Mouse (Mus musculus) testis, adult 2 months (tissue): Measurements from ENCODE around the gene 5031439G07Rik.

ENCODE experiments used
- CTCF ChIP-seq: fragments of 200-500 bp; IDR thresholded peaks from 2 replicates; pipeline ENCODE4 v1.5.1; 2012; ENCODE audit warnings: low read depth, mild to moderate bottlenecking, inconsistent platforms, low read length, moderate library complexity; ENCODE audit not compliant: control insufficient read depth, insufficient read depth, insufficient replicate concordance
- POLR2A ChIP-seq: fragments of 200-500 bp; IDR thresholded peaks from 2 replicates; pipeline ENCODE4 v1.6.1; 2012; ENCODE audit warnings: low read depth, mild to moderate bottlenecking, inconsistent platforms, low read length, moderate library complexity; ENCODE audit not compliant: control insufficient read depth

DNA sequence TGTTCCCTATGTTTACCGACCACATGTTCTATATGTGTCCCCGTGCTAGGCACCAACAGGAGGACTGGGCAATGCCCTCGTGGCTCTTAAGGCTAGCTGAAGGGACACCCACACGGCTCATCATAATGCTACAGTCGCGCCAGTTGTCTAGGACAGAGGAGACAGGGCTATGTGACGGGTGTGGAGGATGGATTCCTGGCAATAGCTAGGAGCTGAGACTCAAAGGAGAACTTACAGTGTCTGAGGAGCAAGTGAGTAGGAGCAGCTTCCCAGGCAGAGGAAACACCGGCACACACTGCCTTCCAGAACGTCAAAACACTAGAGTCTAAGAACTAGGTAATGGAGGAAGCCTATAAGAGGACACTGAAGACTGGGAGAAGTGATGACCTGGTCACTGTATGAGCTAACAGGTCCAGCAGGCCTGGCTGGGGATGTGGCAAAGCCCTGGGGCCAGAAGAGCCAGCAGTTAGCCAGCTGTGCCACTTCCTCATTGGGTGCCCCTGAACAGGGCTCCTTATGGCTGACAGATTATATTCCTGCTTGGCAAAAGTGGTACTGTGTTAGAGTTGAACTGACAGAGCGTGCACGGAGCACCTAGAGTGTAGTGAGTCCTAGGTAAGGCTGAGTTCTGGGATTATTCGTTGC is 2.7 kb downstream of the 5031439G07Rik start:
- TF ChIP-seq POLR2A = no peak
- TF ChIP-seq CTCF = no peak
